Mouse (Mus musculus) leukemia stem cell, adult 10-12 weeks (primary cell): ENCODE measurements around the gene Vmn1r128. TPM values are rescaled to one million over a fixed set of nuclear protein-coding genes. Genes with fewer than 3 reads are reported as not detected.

Experiments used
- polyA plus RNA-seq: library from polyadenylated mRNA; stranded (reverse); fragments of >175 nt; gene quantifications from 2 replicates; pipeline ENCODE4 v1.2.3, GENCODE M21; 2012; ENCODE audit warnings: low replicate concordance

Vmn1r128 gene
- polyA plus RNA-seq, result not detected in 2 replicates

GRCm38 (mm10) chr7:21349073-21349472, at the start of gene Vmn1r128:
Vmn1r128 (plus strand) TSS chr7:21349373.

GRCm38 (mm10) chr7:21301367-21301766, 47.8 kb upstream of the Vmn1r128 start, which contains the start of gene Vmn1r126:
Vmn1r126 (minus strand) TSS chr7:21301467.

GRCm38 (mm10) chr7:21319761-21320160, 29.4 kb upstream of the Vmn1r128 start, which contains the start of gene Vmn1r127:
Vmn1r127 (minus strand) TSS chr7:21319861.

GRCm38 (mm10) chr7:21361191-21361590, 12.0 kb downstream of the Vmn1r128 start, which contains the start of gene Vmn1r129:
Vmn1r129 (minus strand) TSS chr7:21361291.

Other genes with a start within 250 kb of the Vmn1r128 start
- not detected in 2 replicates for gene Vmn1r122, start 215.2 kb upstream of the Vmn1r128 start, polyA plus RNA-seq
- not detected in 2 replicates for gene Vmn1r123, start 187.2 kb upstream of the Vmn1r128 start, polyA plus RNA-seq
- gene Gm5157, start 158.9 kb upstream of the Vmn1r128 start, polyA plus RNA-seq, result not detected in 2 replicates
- not detected in 2 replicates for gene Vmn1r124, start 88.8 kb upstream of the Vmn1r128 start, polyA plus RNA-seq
- not detected in 2 replicates for gene Vmn1r125, start 77.2 kb upstream of the Vmn1r128 start, polyA plus RNA-seq
- not detected in 2 replicates for gene Vmn1r126, start 47.9 kb upstream of the Vmn1r128 start, polyA plus RNA-seq
- gene Vmn1r127, start 29.5 kb upstream of the Vmn1r128 start, polyA plus RNA-seq, result not detected in 2 replicates
- gene Vmn1r129, start 11.9 kb downstream of the Vmn1r128 start, polyA plus RNA-seq, result not detected in 2 replicates
- not detected in 2 replicates for gene Gm6882, start 83.4 kb downstream of the Vmn1r128 start, polyA plus RNA-seq
- gene Vmn1r130, start 162.4 kb downstream of the Vmn1r128 start, polyA plus RNA-seq, result not detected in 2 replicates
- not detected in 2 replicates for gene Vmn1r131, start 196.7 kb downstream of the Vmn1r128 start, polyA plus RNA-seq